Mouse (Mus musculus): ENCODE results near the gene Ostn. TPM values are rescaled to one million over a fixed set of nuclear protein-coding genes. Genes with fewer than 3 reads are reported as not detected.
"Not testable (repeated sequence)": the region's sequence is repeated elsewhere in the genome, so short reads cannot be mapped to it uniquely, and the experiment has no call there.

Ostn gene
- not detected in 2 replicates for polyA plus RNA-seq (2015; fragmentation: Nextera tagmentation; extraction: Ambion mirVana)

DNA sequence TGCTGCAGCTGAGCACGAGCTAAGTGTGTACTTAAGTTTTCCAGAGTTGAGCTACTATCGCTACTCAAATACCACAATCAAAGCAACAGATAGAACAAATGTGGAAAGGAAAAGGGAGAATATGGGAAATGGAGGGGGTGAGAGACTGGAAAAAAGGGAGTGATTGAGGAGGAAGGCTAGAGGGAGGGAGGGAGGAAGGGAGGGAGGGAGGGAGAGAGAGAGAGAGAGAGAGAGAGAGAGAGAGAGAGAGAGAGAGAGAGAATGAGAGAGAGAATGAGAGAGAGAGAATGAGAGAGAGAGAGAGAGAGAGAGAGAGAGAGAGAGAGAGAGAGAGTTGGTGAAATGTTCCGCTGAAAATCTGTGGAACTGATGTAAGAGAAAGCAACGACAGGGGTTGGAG is at the start of gene Ostn:
Ostn (plus strand) TSS at position 301 of the 400 bp plus-strand sequence.
- H3K36me3 ChIP-seq; H3K9ac ChIP-seq (replicated peaks); H3K9me3 ChIP-seq; ATAC-seq (replicated peaks); H3K27me3 ChIP-seq; H3K4me2 ChIP-seq (replicated peaks); H3K4me3 ChIP-seq; H3K4me1 ChIP-seq; H3K27ac ChIP-seq (replicated peaks): not testable (repeated sequence)
- 83% methylated on average over 4 of the region's 4 CpGs for WGBS

DNA sequence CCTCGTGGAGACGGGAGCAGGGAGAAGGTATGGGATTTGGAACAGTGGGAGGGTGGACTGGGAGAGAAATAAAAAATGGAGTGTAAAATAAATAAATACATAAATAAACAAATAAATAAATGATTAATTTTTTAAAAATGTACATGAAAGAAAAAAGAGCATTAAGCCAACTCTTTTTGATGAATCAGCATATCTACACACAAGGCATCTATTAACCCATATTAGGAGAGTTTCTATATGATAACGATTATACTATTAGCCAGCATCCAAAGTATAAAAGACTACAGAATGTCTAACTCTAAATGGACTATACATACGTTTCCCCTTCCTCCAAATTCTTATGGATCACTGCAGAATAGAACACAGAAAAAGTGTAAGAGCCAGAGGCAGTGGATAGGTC is 38.5 kb upstream of the Ostn start:
- H3K4me1 ChIP-seq = no peaks in the 10 kb centered on the region
- no peak overlapping the region for H3K27ac ChIP-seq (replicated peaks)
- H3K9ac ChIP-seq (replicated peaks) = no peak overlapping the region
- 85% methylated on average over 4 of the region's 4 CpGs for WGBS
- no peaks in the 10 kb centered on the region for H3K27me3 ChIP-seq
- no peaks in the 10 kb centered on the region for H3K36me3 ChIP-seq
- H3K4me3 ChIP-seq = no peak overlapping the region
- no peak overlapping the region for H3K4me2 ChIP-seq (replicated peaks)
- H3K9me3 ChIP-seq = no peaks in the 10 kb centered on the region
- ATAC-seq (replicated peaks) = no peak

DNA sequence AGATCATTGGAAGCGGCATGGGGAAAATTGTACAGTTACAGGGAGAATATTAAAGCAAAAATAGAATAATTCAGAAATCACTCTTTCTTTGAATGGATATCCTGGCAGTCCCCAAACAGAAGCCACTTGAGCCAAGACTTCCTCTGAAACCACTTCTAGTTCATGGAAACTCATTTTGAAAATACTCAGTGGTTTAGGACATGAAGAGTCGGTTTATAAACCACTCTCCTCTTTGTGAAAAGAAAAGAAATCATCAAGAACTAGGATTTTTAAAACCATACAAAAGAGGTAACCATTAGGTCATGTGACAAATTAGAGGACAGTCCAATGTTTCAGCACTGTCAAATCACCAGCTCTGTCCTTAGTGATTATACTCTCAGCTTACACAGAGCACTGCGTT is 19.9 kb upstream of the Ostn start:
- Histone ChIP-seq H3K4me3 (no peak overlapping the region), H3K4me1 (no peaks in the 10 kb centered on the region), H3K27me3 (no peaks in the 10 kb centered on the region), H3K9ac (replicated peaks) (no peak overlapping the region), H3K4me2 (replicated peaks) (no peak overlapping the region), H3K27ac (replicated peaks) (no peak overlapping the region), H3K9me3 (no peaks in the 10 kb centered on the region), H3K36me3 (no peaks in the 10 kb centered on the region)
- ATAC-seq (replicated peaks) = no peak
- 82% methylated on average over 3 of the region's 3 CpGs for WGBS

DNA sequence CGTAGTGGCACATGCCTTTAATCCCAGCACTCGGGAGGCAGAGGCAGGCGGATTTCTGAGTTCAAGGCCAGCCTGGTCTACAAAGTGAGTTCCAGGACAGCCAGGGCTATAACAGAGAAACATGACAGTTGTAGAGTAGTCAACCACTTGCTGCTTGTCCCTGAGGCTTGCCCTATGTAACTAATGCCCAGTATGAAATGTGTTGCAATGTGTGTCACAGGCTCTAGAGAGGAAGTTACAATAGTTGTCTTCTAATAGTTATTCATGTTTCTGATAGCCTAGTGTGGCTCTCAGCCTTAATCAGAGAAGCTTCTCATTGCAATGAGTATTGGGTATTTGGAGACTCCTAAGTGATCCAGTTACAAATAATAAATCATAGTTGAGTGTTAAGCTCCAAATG is 10.8 kb upstream of the Ostn start:
- no peak overlapping the region for H3K4me3 ChIP-seq
- H3K36me3 ChIP-seq = no peaks in the 10 kb centered on the region
- H3K9me3 ChIP-seq = no peaks in the 10 kb centered on the region
- no peaks in the 10 kb centered on the region for H3K27me3 ChIP-seq
- H3K4me2 ChIP-seq (replicated peaks) = no peak overlapping the region
- H3K27ac ChIP-seq (replicated peaks) = no peak overlapping the region
- no peak for ATAC-seq (replicated peaks)
- H3K9ac ChIP-seq (replicated peaks) = no peak overlapping the region
- WGBS = 95% methylated on average over 3 of the region's 3 CpGs
- no peaks in the 10 kb centered on the region for H3K4me1 ChIP-seq

DNA sequence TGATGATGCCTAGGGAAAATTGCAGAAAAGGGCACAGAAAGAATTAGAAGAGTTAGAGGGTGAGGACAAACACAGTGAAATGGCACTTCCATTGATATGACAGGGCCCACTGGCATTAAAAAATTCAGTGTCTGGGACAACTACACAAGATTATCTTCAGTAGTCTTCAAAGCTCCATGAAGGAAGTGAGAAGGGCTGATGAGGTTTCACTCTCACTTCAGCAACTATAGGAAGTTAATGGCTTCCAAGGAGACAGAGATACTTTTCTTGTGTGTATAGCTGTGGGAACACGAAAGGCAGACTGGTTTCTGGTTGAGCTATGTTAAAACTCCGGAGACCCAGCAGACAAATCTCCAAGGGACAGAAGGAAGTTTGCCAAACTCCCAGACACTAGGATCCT is 10.4 kb upstream of the Ostn start:
- Histone ChIP-seq H3K9me3 (no peaks in the 10 kb centered on the region), H3K4me3 (no peak overlapping the region), H3K36me3 (no peaks in the 10 kb centered on the region), H3K9ac (replicated peaks) (no peak overlapping the region), H3K4me2 (replicated peaks) (no peak overlapping the region), H3K27ac (replicated peaks) (no peak overlapping the region), H3K4me1 (no peaks in the 10 kb centered on the region), H3K27me3 (no peaks in the 10 kb centered on the region)
- 88% methylated on average over 2 of the region's 2 CpGs for WGBS
- ATAC-seq (replicated peaks) = no peak

DNA sequence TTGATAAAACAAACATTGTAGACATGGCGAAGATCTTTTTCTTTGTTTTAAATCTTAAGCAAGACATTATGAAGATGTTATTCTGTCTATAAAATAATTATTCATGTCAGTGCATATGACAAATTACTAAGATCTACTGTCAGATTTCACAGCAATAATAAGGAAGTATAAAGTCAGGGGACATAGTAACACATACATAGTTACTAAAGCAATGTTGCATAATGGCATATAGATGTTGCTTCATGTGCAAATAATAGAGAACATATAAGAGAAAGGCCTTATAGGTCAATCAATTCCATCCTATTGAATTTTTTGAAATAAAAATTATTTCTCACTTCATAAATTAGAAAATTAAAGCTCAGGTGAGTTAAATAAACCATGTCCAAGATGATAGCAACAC is 11.8 kb downstream of the Ostn start:
- 75% methylated on average over 1 of the region's 1 CpGs for WGBS
- Histone ChIP-seq H3K4me2 (replicated peaks) (no peak overlapping the region), H3K27ac (replicated peaks) (no peak overlapping the region), H3K9me3 (no peaks in the 10 kb centered on the region), H3K4me1 (no peaks in the 10 kb centered on the region), H3K36me3 (no peaks in the 10 kb centered on the region), H3K4me3 (no peak overlapping the region), H3K9ac (replicated peaks) (no peak overlapping the region), H3K27me3 (no peaks in the 10 kb centered on the region)
- no peak for ATAC-seq (replicated peaks)

DNA sequence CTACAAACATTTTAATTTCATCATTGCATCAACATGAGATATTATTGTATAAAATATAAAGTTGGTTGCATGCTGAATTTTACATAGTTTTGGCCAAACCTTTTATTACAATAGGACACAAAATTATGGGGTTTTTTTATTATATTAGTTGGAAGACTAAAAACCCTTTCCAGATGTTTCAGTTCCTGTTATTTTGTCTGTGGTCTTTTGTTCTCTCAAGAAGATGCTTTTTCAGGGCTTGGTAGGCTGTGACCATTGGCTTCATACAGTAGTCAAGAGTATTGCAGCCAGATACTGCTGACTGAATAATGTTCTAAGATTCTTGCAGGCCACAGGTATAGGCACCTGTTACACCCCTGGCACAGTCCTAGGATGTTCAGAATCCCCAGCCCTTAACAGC is 14.8 kb downstream of the Ostn start:
- no peak overlapping the region for H3K9ac ChIP-seq (replicated peaks)
- H3K36me3 ChIP-seq = no peaks in the 10 kb centered on the region
- no peaks in the 10 kb centered on the region for H3K27me3 ChIP-seq
- H3K4me3 ChIP-seq = no peak overlapping the region
- ATAC-seq (replicated peaks) = no peak
- H3K4me2 ChIP-seq (replicated peaks) = no peak overlapping the region
- H3K27ac ChIP-seq (replicated peaks) = no peak overlapping the region
- no peaks in the 10 kb centered on the region for H3K9me3 ChIP-seq
- H3K4me1 ChIP-seq = no peaks in the 10 kb centered on the region

DNA sequence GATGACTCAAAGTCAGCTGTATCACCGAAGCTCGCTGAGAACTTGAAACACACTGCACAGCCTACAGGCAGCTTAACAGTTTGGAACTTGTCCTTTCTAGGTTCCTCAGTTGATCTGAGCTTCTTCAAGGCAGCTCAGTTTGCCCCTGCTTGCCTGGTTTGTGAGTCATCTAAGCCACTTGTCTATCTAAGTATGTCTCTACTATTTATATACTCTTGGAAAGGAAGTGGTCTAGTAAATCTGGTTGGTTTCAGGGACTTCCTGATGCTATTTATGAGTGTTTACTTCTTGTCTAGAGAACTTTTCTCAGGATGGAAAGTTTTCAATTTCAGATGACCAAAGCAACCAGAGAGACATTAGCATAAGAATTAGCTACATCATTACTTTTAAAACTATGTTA is 19.2 kb downstream of the Ostn start:
- no peak overlapping the region for H3K27ac ChIP-seq (replicated peaks)
- H3K9ac ChIP-seq (replicated peaks) = no peak overlapping the region
- H3K9me3 ChIP-seq = no peaks in the 10 kb centered on the region
- WGBS = 95% methylated on average over 2 of the region's 2 CpGs
- H3K4me3 ChIP-seq = no peak overlapping the region
- no peak overlapping the region for H3K4me2 ChIP-seq (replicated peaks)
- no peaks in the 10 kb centered on the region for H3K4me1 ChIP-seq
- H3K36me3 ChIP-seq = no peaks in the 10 kb centered on the region
- ATAC-seq (replicated peaks) = no peak
- H3K27me3 ChIP-seq = no peaks in the 10 kb centered on the region

DNA sequence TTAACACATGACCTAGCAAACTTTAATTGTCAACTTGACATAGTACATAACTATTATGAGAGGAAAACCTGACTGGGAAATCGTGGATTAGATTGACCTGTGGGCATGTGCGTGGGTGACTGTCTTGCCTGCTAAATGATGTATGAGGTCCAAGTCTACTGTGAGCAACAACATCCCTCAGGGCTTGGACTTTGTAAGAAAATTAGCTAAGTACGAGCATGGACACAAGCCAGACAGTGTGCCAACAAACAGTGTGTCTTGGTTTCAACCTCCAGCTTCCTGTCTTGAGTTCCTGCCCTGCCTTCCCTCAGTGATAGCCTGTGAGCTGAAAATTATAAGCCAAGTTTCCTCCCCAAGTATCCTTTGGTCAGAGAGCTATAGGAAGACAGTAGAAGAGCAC is 40.2 kb downstream of the Ostn start:
- H3K27ac ChIP-seq (replicated peaks) = no peak overlapping the region
- no peak for ATAC-seq (replicated peaks)
- H3K9me3 ChIP-seq = no peaks in the 10 kb centered on the region
- no peak overlapping the region for H3K9ac ChIP-seq (replicated peaks)
- H3K4me3 ChIP-seq = no peak overlapping the region
- H3K4me1 ChIP-seq = no peaks in the 10 kb centered on the region
- no peaks in the 10 kb centered on the region for H3K27me3 ChIP-seq
- no peaks in the 10 kb centered on the region for H3K36me3 ChIP-seq
- no peak overlapping the region for H3K4me2 ChIP-seq (replicated peaks)
- WGBS = 85% methylated on average over 3 of the region's 3 CpGs

DNA sequence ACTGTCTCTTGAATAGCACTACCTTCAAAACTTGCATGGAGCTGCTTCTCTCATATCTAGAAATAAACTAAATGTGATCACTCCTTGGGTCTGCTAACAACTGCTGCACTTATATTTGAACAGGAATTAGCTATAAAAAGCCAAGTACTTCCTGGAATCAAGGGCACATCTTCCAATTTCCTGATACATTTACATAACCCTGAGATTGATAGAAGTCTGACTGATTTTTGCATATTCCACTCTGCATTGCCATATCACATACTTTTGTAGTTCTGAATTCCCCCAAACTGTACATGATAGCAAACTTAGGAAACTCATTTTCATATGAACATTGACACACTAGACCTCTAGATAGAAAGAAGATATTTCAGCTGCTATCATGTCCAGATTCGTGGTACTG is 41.1 kb downstream of the Ostn start:
- no peaks in the 10 kb centered on the region for H3K4me1 ChIP-seq
- no peak overlapping the region for H3K4me3 ChIP-seq
- H3K36me3 ChIP-seq = no peaks in the 10 kb centered on the region
- no peaks in the 10 kb centered on the region for H3K27me3 ChIP-seq
- no peaks in the 10 kb centered on the region for H3K9me3 ChIP-seq
- ATAC-seq (replicated peaks) = no peak
- no peak overlapping the region for H3K4me2 ChIP-seq (replicated peaks)
- H3K27ac ChIP-seq (replicated peaks) = no peak overlapping the region
- 83% methylated on average over 1 of the region's 1 CpGs for WGBS
- no peak overlapping the region for H3K9ac ChIP-seq (replicated peaks)

DNA sequence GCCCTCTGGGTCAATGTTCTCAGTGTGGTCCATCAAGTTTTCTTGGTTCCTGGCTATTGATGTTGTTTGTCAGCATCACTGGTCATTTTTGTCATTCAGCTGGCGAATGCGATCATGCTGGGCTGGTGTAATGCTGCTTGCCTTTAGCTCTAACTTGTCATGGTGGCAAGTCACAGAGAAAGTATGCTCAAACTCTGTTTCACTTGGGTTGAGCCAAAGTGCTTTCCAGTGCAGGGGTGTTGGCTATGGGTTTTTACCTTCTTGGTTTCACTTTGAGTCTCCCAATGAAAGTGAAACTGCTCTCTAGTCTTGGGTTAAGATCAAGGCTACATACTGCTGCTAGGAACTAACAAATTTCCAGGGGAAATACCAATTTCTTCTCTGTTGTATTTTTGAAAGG is 41.9 kb downstream of the Ostn start:
- Histone ChIP-seq H3K4me1 (no peaks in the 10 kb centered on the region), H3K36me3 (no peaks in the 10 kb centered on the region), H3K4me2 (replicated peaks) (no peak overlapping the region), H3K27me3 (no peaks in the 10 kb centered on the region), H3K9ac (replicated peaks) (no peak overlapping the region), H3K27ac (replicated peaks) (no peak overlapping the region), H3K9me3 (no peaks in the 10 kb centered on the region), H3K4me3 (no peak overlapping the region)
- ATAC-seq (replicated peaks) = no peak
- 87% methylated on average over 2 of the region's 2 CpGs for whole genome bisulfite sequencing

DNA sequence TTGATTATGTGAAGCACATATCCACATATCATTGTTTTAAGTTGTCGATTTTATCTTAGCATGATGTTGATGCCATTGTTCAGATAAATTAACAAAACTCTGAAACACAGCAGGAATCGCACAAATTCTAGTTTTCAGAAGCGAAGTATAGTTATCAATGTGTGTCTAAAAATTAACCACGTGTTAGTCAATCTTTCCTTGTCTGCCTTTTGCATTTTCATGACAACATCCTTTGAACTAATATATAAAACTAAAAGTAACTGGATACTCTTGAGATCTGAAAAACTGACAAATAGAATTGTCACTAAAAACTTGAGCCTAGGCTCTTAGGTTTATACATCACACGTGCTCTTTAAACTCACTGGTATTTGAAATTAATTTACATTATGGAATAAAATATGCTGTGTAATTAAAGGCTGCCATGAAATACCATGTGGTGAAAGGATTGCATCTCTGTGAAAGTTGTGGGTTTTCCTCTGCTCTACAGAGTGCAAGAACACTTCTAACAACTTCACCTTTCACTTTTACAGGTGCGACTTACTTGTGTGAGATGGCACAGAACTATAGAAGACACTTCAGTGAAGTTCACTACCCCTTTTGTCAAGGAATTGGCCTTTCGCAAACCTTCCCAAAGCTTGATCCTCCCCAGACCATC is 42.7 kb downstream of the Ostn start:
- H3K4me2 ChIP-seq (replicated peaks) = no peak overlapping the region
- ATAC-seq (replicated peaks) = no peak
- H3K36me3 ChIP-seq = no peaks in the 10 kb centered on the region
- H3K9ac ChIP-seq (replicated peaks) = no peak overlapping the region
- 88% methylated on average over 7 of the region's 7 CpGs for WGBS
- no peaks in the 10 kb centered on the region for H3K4me1 ChIP-seq
- H3K27ac ChIP-seq (replicated peaks) = no peak overlapping the region
- H3K27me3 ChIP-seq = no peaks in the 10 kb centered on the region
- H3K9me3 ChIP-seq = no peaks in the 10 kb centered on the region
- H3K4me3 ChIP-seq = no peak overlapping the region

DNA sequence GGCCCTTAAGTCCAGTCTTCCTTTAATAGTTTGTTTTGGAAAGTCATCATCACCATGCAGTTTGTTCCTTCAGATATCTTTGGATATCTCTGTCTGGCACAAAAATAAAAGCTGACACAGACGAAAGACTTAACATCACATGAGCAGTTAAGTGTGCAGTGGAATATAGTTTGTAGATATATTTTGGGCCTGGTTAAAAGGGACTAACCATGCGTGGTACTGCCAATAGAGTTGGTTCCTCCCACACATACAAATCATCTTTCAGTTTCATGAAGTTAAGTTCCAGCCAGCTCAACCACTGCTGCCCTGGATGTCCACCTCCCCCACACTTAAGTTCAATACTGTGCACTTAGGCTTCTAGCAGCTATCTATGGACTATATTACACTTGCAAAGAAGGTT is 47.2 kb downstream of the Ostn start:
- WGBS = 88% methylated on average over 2 of the region's 2 CpGs
- H3K9ac ChIP-seq (replicated peaks) = no peak overlapping the region
- ATAC-seq (replicated peaks) = no peak
- H3K4me3 ChIP-seq = no peak overlapping the region
- H3K4me2 ChIP-seq (replicated peaks) = no peak overlapping the region
- H3K36me3 ChIP-seq = no peaks in the 10 kb centered on the region
- no peak overlapping the region for H3K27ac ChIP-seq (replicated peaks)
- no peaks in the 10 kb centered on the region for H3K9me3 ChIP-seq
- H3K4me1 ChIP-seq = no peaks in the 10 kb centered on the region
- H3K27me3 ChIP-seq = no peaks in the 10 kb centered on the region

All from forebrain, embryonic 15.5 days (tissue).